Mouse (Mus musculus) G1E-ER4 (cell line): Measurements from ENCODE around the gene AC140267.1. TPM values are rescaled to one million over a fixed set of nuclear protein-coding genes. Genes with fewer than 3 reads are reported as not detected.

Experiments used
- GATA1 ChIP-seq: IDR thresholded peaks from one replicate; pipeline ENCODE4 v1.8.0; 2012; ENCODE audit warnings: low read length, inconsistent platforms
- polyA plus RNA-seq: library from polyadenylated mRNA; stranded (reverse); fragments of >175 nt; gene quantifications from 2 replicates; pipeline ENCODE4 v1.2.3, GENCODE M21; 2012

AC140267.1 gene
- polyA plus RNA-seq, 1 experiment: not detected

DNA sequence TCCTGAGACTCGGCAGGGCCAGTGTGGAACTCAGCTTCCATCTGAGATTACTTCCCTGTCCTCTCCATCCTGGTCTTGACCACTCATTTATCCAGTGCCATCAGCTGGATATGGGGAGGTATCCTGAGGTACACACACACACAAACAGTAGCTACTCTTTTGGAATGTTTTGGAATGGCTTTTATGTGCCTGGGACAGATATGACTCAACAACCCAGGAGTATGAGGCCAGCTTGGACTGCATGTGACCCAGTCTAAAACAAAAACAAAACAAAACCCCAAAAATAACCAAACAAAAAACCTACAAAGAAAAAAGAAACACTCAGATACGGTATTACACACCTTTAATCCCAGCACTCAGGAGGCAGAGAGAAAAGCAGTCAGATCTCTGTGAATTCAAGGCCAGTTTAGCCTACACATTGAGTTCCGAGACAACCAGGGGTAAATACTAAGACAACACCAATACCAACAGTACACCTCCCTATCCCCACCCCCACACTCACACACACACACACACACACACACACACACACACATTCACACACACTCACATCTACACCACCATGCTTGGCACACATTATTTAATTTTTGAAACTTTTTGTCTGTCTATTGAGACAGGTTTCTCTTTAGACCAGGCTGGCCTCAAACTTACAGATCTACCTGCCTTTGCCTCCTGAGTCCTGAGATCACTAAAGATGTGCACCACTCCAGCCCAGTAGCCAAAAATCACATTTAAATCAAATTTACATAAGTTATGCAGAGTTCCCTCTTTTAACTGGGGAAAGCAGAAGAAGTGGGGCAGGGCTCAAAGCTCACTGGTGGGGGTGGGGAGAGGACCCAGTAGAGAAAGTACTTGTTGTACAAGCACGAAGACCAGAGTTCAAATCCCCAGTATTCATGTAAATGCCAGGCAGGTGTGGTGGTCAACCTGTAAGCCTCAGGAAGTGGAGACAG lies 15.7 kb upstream of the AC140267.1 start:
- TF ChIP-seq GATA1: no peak

DNA sequence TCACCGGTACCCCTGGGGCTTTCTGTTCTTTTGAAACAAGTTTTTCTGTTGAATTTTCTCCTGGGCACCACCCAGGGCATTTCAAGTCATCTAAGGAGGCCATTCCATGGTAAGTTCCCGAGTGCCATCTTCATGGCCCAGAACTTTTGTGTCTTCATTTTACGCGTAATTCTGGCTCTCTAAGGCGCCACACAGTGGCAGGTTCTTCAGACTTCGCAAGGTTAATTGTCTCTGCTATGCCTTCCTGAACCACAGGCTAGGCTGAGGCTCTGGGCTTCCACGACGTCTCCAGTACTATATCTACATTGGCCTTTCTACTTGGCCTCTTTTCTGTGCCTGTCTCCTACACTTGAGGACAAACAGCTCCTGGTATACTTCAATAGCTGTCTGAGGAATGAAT lies 14.6 kb upstream of the AC140267.1 start:
- no peak for TF ChIP-seq GATA1

DNA sequence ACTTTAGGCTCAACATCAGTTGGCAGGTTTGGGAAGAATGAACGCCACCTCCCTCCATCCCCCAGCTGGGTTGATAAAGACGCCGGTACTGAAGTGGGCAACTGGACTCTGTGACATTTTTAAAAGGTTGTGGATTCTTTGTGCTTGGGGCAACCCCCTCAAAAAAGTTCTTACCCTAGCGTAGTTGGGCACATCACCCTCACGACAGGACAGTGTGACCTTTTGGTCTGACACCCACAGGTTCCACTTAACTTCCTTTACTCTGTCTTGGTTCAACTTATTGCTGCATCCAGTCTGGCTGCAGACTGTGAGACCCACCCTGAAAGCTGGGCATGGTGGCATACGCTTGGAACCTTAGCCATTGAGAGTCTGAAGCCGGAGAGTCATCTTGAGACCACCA lies 11.9 kb upstream of the AC140267.1 start:
- TF ChIP-seq GATA1: no peak

- TF ChIP-seq GATA1: no peak
These were observed 10.4 kb upstream of the AC140267.1 start for GRCm38 (mm10) chr15:80225208-80225607.

DNA sequence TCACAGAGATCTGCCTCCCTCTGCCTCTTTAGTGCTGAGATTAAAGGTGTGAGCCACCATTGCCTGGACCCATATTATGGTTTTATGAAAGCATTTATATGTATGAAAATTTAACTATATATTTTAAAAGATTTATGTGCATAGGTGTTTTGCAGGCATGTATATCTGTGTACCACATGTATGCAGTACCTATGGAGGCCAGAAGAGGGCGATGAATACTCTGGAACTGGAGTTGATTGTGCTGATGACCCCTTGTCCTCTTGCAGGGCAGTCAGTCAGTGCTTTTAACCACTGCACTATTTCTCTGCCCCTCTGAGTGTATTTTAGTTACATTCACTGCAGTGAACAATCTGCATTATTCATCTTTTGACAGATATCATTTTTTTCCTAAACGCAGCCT lies 9.8 kb upstream of the AC140267.1 start:
- no peak for TF ChIP-seq GATA1

- TF ChIP-seq GATA1: no peak
These were observed 7.4 kb upstream of the AC140267.1 start for GRCm38 (mm10) chr15:80228071-80228800.

DNA sequence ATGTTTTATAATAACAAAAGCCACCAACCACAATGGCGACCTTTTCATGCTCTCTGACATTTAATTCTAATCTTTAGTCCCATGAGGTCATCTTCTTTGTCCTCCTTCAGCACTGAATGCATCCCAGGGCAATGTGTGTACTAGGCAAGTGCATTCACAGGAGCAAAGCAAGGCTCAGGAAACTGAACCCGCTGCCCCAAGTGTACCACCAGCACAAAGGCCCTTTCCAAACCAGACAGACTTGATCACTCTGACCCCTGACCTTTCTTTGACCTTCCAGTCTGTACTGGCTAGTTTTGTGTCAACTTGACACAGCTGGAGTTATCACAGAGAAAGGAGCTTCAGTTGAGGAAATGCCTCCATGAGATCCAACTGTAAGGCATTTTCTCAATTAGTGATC lies 3.3 kb upstream of the AC140267.1 start:
- no peak for TF ChIP-seq GATA1

GRCm38 (mm10) chr15:80233053-80233452 lies 2.6 kb upstream of the AC140267.1 start:
- no peak for TF ChIP-seq GATA1

GRCm38 (mm10) chr15:80233733-80234509 lies 1.7 kb upstream of the AC140267.1 start, which contains the start of gene Mief1:
Gene Mief1 (plus strand): TSS chr15:80234018.
- TF ChIP-seq GATA1: no peak

- TF ChIP-seq GATA1: no peak
These were observed 12.5 kb downstream of the AC140267.1 start for GRCm38 (mm10) chr15:80248135-80248534.

GRCm38 (mm10) chr15:80248596-80248995 lies 13.0 kb downstream of the AC140267.1 start:
- no peak for TF ChIP-seq GATA1

- no peak for TF ChIP-seq GATA1
These were observed 14.0 kb downstream of the AC140267.1 start for GRCm38 (mm10) chr15:80249672-80250071.

GRCm38 (mm10) chr15:80250586-80250985 lies 15.0 kb downstream of the AC140267.1 start:
- peak; percentile 42 for TF ChIP-seq GATA1

GRCm38 (mm10) chr15:80253530-80253929 lies 17.9 kb downstream of the AC140267.1 start:
- TF ChIP-seq GATA1: no peak

GRCm38 (mm10) chr15:80254207-80254606 lies 18.6 kb downstream of the AC140267.1 start:
- TF ChIP-seq GATA1: no peak
